Mouse (Mus musculus): ENCODE data around the gene Mavs.

Gene Mavs

GRCm38 (mm10) chr2:131261481-131262212 lies 27.8 kb downstream of the Mavs start:
- no peak for DNase-seq (ENCODE audit: low spot score in 2 of 2)

- DNase-seq (ENCODE audit: low spot score in 2 of 2), result peak; percentile 97
These were observed 28.4 kb downstream of the Mavs start, which contains the start of gene Pank2 for GRCm38 (mm10) chr2:131262213-131262672. Gene Pank2, plus strand, starts transcription at chr2:131262495.

- no peak for DNase-seq (ENCODE audit: low spot score in 2 of 2)
These were observed 29.1 kb downstream of the Mavs start for GRCm38 (mm10) chr2:131262680-131263670.

DNA sequence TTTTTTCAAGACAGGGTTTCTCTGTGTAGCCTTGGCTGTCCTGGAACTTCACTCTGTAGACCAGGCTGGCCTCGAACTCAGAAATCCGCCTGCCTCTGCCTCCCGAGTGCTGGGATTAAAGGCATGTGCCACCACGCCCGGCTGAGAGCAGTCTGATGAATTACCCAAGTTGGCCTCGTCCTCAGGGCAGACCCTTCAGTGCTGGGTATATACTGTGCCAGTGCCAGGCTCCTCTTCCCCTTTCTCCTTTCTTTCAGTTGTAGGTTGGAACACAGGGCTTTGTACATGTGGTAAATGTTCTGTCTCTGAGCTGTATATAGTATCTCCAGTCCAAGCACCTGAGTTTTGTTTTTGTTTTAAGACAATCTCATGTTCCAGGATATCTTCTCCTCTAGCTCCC lies 30.2 kb downstream of the Mavs start:
- no peak for DNase-seq (ENCODE audit: low spot score in 2 of 2)

GRCm38 (mm10) chr2:131265056-131265455 lies 31.2 kb downstream of the Mavs start:
- DNase-seq (ENCODE audit: low spot score in 2 of 2), result no peak

DNA sequence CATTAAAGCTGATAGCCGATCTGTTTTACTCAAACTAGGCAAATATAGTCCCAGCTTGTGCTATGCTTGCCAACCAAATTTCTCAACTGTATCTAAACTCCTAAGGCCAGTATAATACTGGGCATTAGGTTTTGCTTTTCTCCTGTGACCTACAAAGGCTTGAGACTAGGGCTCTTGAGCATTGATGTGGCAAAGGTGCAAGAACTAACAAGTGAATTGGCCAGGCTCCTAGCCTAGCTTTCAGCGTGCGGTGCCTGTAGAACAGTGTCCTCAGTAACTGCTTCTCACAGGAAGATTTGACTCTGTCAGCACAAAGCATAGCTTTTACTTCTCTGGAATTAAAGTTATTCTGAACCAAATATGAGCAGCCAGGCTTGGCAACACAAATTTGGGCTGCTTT lies 41.6 kb downstream of the Mavs start:
- DNase-seq (ENCODE audit: low spot score in 2 of 2), result no peak

DNA sequence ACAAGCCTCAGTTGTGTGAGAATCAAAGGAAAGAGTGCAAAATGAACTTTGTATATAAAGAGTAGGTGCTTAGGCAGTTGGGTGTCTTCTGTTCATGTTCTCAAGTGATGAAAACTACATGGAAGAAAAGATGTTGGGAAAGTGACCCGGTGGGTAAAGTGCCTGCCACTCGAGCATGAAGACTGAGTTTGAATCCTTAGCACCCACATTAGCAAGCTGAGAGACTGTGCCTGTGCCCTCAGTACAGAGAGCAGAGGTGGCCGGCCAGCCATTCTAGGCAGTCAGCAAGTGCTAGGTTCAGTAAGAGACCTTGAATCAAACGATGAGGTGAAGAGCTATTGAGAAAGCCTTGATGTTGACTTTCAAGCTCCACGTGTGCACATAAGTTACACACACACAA lies 42.9 kb downstream of the Mavs start:
- no peak for DNase-seq (ENCODE audit: low spot score in 2 of 2)

DNA sequence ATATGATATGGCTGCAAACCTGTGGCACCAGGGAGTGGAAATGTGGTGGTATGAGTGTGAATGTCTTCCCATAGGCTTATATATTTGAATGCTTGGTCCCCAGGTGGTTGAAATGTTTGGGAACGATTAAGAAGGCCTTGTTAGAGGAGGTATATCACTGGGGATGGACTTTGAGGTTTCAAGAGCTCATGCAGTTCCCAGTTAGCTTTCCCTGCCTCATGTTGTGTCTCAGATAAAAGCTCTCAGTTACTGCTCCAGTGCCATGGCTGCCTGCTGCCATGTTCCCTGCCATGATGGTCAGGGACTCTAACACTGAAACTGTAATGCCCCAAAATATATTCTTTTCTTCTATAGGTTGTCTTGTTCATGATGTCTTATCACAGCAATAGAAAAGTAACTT lies 47.7 kb downstream of the Mavs start:
- DNase-seq (ENCODE audit: low spot score in 2 of 2), result no peak

DNA sequence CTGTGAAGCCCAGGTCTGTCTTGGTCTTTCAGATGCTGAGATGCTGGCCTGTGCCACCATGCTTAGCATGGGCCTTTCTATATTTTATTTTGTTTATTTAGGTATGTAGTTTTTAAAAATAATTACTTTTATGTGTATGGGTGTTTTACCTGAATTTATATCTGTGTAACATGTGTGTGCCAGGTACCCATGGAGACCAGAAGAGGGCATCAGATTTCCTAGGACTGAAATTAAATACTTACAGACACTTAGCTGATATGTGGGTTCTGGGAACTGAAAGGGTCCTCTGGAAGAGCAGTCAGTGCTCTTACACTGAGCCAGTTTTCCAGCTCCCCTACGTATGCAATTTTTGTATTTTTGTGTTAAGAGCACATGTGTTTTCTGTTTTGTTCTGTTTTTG lies 52.4 kb downstream of the Mavs start:
- no peak for DNase-seq (ENCODE audit: low spot score in 2 of 2)

GRCm38 (mm10) chr2:131290669-131291068 lies 56.8 kb downstream of the Mavs start:
- no peak for DNase-seq (ENCODE audit: low spot score in 2 of 2)

GRCm38 (mm10) chr2:131296746-131297261 lies 62.9 kb downstream of the Mavs start:
- no peak for DNase-seq (ENCODE audit: low spot score in 2 of 2)
